Mouse (Mus musculus) hindbrain, embryonic 16.5 days (tissue): ENCODE data around the gene Tkt. TPM values are rescaled to one million over a fixed set of nuclear protein-coding genes. Genes with fewer than 3 reads are reported as not detected.

Source experiments
- ATAC-seq: fragments of 200-750 bp; cut with Nextera tagmentation; 2 replicates; pipeline ENCODE4 v1.8.0; 2017; ENCODE audit warnings: moderate TSS enrichment, moderate library complexity
- H3K27ac ChIP-seq: fragments of 300-500 bp; sonication (generic); 2 replicates; pipeline ENCODE4 v1.5.1; 2014; ENCODE audit warnings: low read depth, mild to moderate bottlenecking, control low read depth, low read length, moderate library complexity
- H3K27me3 ChIP-seq: fragments of 300-500 bp; sonication (generic); replicated peaks from 2 replicates; pipeline ENCODE4 v1.6.1; 2014; ENCODE audit warnings: low read length; ENCODE audit not compliant: control insufficient read depth, insufficient read depth
- H3K36me3 ChIP-seq: fragments of 300-500 bp; sonication (generic); 2 replicates; pipeline ENCODE4 v1.6.1; 2014; ENCODE audit warnings: mild to moderate bottlenecking, low read length, moderate library complexity, mixed read lengths; ENCODE audit not compliant: control insufficient read depth, insufficient read depth
- H3K4me1 ChIP-seq: fragments of 300-500 bp; sonication (generic); 2 replicates; pipeline ENCODE4 v1.6.1; 2014; ENCODE audit warnings: low read depth, low read length; ENCODE audit not compliant: control insufficient read depth, insufficient read depth
- H3K4me2 ChIP-seq: fragments of 300-500 bp; sonication (generic); 2 replicates; pipeline ENCODE4 v1.6.1; 2014; ENCODE audit warnings: mild to moderate bottlenecking, low read length, control low read depth, moderate library complexity
- H3K4me3 ChIP-seq: fragments of 300-500 bp; sonication (generic); 2 replicates; pipeline ENCODE4 v1.5.1; 2014; ENCODE audit warnings: mild to moderate bottlenecking, low read length, control low read depth, moderate library complexity
- H3K9ac ChIP-seq: fragments of 300-500 bp; sonication (generic); 2 replicates; pipeline ENCODE4 v1.6.1; 2014; ENCODE audit warnings: low read depth, mild to moderate bottlenecking, control low read depth, low read length, moderate library complexity
- H3K9me3 ChIP-seq: fragments of 300-500 bp; sonication (generic); 2 replicates; pipeline ENCODE4 v1.6.1; 2014; ENCODE audit warnings: mild to moderate bottlenecking, low read length, moderate library complexity; ENCODE audit not compliant: control insufficient read depth
- WGBS: fragments of 180-500 bp; shearing (Covaris S2); extraction: QIAGEN DNeasy Blood & Tissue Kit; methylation state at CpG from one replicate; pipeline ENCODE4 v1.1.7; 2014; 5-methylcytosine and 5-hydroxymethylcytosine counted together
- polyA plus RNA-seq: library from polyadenylated mRNA; unstranded; fragments of >200 nt; fragmentation: Nextera tagmentation; extraction: Ambion mirVana; gene quantifications from 2 replicates; pipeline ENCODE4 v1.2.1, GENCODE M21; 2015

Tkt gene
- polyA plus RNA-seq, 1 experiment from 2014 or later = 301 TPM

GRCm38 (mm10) chr14:30550232-30551070, 2.3 kb downstream of the Tkt start:
- peaks cover 35% of the 10 kb centered on the region for H3K4me1 ChIP-seq
- no peak for ATAC-seq
- no peaks in the 10 kb centered on the region for H3K9me3 ChIP-seq
- H3K27me3 ChIP-seq = no peaks in the 10 kb centered on the region
- WGBS = 34% methylated on average over 8 of the region's 8 CpGs
- no peaks in the 10 kb centered on the region for H3K36me3 ChIP-seq
- peak overlapping the region; percentile 97; the same call in 1 of the 2 replicates for H3K27ac ChIP-seq
- peak overlapping the region; percentile 89 for H3K4me3 ChIP-seq
- H3K4me2 ChIP-seq = peak overlapping the region; percentile 92
- peak overlapping the region; percentile 97 for H3K9ac ChIP-seq

GRCm38 (mm10) chr14:30551509-30551908, 3.4 kb downstream of the Tkt start:
- H3K4me1 ChIP-seq = peaks cover 35% of the 10 kb centered on the region
- peak overlapping the region; percentile 92 for H3K4me2 ChIP-seq
- H3K36me3 ChIP-seq = no peaks in the 10 kb centered on the region
- 57% methylated on average over 5 of the region's 5 CpGs for WGBS
- H3K9ac ChIP-seq = no peak overlapping the region
- H3K27ac ChIP-seq = no peak overlapping the region
- H3K4me3 ChIP-seq = peak overlapping the region; percentile 89
- no peaks in the 10 kb centered on the region for H3K27me3 ChIP-seq
- ATAC-seq = no peak
- H3K9me3 ChIP-seq = no peaks in the 10 kb centered on the region

DNA sequence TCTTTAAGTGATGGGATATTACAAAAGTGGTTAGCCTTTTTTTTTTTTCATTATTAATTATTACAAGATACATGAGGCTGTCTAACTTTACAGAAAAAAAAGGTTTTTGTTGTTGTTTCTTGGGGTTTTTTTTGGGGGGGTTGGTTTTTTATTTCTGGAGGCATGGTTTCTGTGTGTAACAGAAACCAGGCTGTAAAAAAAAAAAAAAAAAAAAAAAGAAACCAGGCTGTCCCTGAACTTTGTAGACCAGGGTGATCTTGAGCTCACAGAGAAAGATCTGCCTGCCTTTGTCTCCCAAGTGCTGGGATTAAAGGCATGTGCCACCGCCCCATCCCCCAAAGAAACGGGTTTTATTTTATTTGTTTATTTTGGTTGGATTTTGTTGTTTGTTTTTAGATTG, 3.8 kb downstream of the Tkt start:
- Histone ChIP-seq H3K9me3 (no peaks in the 10 kb centered on the region), H3K27me3 (no peaks in the 10 kb centered on the region), H3K4me3 (no peak overlapping the region), H3K27ac (no peak overlapping the region), H3K4me1 (peaks cover 35% of the 10 kb centered on the region), H3K9ac (no peak overlapping the region), H3K36me3 (no peaks in the 10 kb centered on the region), H3K4me2 (no peak overlapping the region; the same call in 1 of the 2 replicates)
- WGBS = 94% methylated on average over 2 of the region's 2 CpGs
- ATAC-seq = no peak

GRCm38 (mm10) chr14:30553185-30553584, 5.0 kb downstream of the Tkt start:
- peaks cover 2% of the 10 kb centered on the region; the same call in 1 of the 2 replicates for H3K36me3 ChIP-seq
- H3K9ac ChIP-seq = no peak overlapping the region
- H3K9me3 ChIP-seq = no peaks in the 10 kb centered on the region
- no peaks in the 10 kb centered on the region for H3K27me3 ChIP-seq
- WGBS = 89% methylated on average over 4 of the region's 4 CpGs
- no peak overlapping the region for H3K4me3 ChIP-seq
- H3K4me2 ChIP-seq = no peak overlapping the region
- H3K4me1 ChIP-seq = peaks cover 30% of the 10 kb centered on the region
- no peak overlapping the region for H3K27ac ChIP-seq
- no peak for ATAC-seq

DNA sequence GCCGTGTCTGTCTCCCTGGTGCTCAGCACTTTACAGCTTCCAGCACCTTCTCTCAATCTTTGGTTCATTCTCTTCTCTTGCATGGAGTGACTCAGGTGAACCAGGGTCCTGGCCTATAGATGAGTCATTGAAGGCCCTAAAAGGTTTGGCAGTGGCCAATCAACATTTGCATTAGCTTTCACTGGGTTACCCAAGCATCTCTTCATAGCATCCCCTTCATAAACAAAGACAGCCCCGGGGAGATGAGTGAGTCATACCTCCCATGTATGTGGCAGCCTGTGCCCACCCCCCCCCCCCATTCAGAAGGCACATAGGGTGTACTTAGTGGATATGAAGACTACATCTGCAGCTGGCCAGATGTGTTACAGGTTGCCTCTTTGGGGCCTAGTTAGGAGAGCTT, 8.5 kb downstream of the Tkt start:
- Histone ChIP-seq H3K27ac (no peak overlapping the region), H3K4me3 (no peak overlapping the region), H3K4me1 (peaks cover 11% of the 10 kb centered on the region), H3K9ac (no peak overlapping the region), H3K27me3 (no peaks in the 10 kb centered on the region), H3K4me2 (no peak overlapping the region), H3K9me3 (no peaks in the 10 kb centered on the region), H3K36me3 (peaks cover 25% of the 10 kb centered on the region)
- WGBS = 92% methylated on average over 2 of the region's 2 CpGs
- no peak for ATAC-seq

DNA sequence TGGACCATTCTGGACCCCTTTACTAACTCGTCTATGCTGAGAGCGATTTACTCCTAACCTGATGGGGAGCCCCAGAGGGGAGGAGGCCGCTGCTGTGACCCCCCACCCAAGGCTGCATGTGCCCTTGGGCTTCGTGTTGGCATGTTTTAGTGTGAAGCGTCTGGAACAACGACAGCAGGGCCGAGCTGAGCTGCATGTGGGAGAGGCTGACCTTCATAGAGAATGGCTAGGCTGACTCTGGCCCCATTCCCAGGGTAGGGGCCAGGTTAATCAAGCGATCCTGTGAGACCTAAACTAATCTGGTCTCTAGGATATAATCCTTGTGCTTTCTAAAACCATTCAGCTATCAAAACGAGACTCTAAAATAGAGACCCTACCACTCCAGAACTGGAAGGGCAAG, 9.6 kb downstream of the Tkt start:
- WGBS = 70% methylated on average over 9 of the region's 9 CpGs
- H3K4me2 ChIP-seq = no peak overlapping the region
- H3K36me3 ChIP-seq = peaks cover 25% of the 10 kb centered on the region

GRCm38 (mm10) chr14:30559321-30559850, 11.2 kb downstream of the Tkt start:
- peaks cover 5% of the 10 kb centered on the region for H3K4me1 ChIP-seq
- H3K4me3 ChIP-seq = no peak overlapping the region
- no peak overlapping the region for H3K9ac ChIP-seq
- H3K9me3 ChIP-seq = no peaks in the 10 kb centered on the region
- H3K27ac ChIP-seq = no peak overlapping the region
- peak; percentile 21; the same call in 1 of the 2 replicates for ATAC-seq
- no peaks in the 10 kb centered on the region for H3K27me3 ChIP-seq
- no peak overlapping the region for H3K4me2 ChIP-seq
- H3K36me3 ChIP-seq = peaks cover 25% of the 10 kb centered on the region
- WGBS = 82% methylated on average over 17 of the region's 17 CpGs

More for the DNA sequence above, 9.6 kb downstream of the Tkt start:
- no peak overlapping the region for H3K27ac ChIP-seq
- H3K4me3 ChIP-seq = no peak overlapping the region
- H3K9ac ChIP-seq = no peak overlapping the region
- H3K4me1 ChIP-seq = peaks cover 10% of the 10 kb centered on the region
- no peaks in the 10 kb centered on the region for H3K9me3 ChIP-seq
- H3K27me3 ChIP-seq = no peaks in the 10 kb centered on the region
- no peak for ATAC-seq

DNA sequence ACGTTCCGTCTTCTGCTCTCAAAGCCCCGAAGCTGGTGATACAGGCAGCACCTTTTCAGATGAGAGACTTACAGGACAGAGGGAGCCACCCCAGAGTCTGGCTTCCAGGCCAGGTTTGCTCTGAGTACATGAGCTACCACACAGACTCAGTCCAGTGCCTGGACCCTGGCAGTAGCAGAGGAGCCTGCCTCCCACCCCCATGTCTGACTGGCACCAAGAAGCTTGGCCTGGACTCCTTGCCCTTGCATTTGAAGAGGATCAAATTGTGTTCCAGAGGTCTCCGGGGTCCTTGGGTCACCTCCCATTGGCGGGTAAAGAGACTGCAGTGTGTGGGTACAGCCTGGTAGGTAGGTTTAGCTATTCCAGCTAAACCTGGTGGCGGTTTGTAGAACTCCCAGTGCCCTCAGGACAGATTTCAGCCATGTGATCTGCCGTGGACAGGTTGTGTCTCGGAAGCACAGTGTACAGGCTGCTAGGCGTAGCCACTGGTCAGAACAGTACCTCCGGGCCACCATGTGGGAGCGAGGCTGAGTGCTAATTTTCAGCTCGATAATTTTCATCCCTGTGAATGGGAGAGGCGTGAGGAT, 12.7 kb downstream of the Tkt start:
- no peak overlapping the region for H3K27ac ChIP-seq
- 86% methylated on average over 13 of the region's 13 CpGs for WGBS

More for the DNA sequence above, 12.7 kb downstream of the Tkt start:
- no peaks in the 10 kb centered on the region for H3K27me3 ChIP-seq
- ATAC-seq = 0 out of 2 replicates have a peak, but pooled peaks have one; percentile 21
- peaks cover 33% of the 10 kb centered on the region for H3K36me3 ChIP-seq
- H3K9ac ChIP-seq = no peak overlapping the region
- H3K4me2 ChIP-seq = no peak overlapping the region
- H3K4me1 ChIP-seq = peaks cover 5% of the 10 kb centered on the region
- no peaks in the 10 kb centered on the region for H3K9me3 ChIP-seq
- H3K4me3 ChIP-seq = no peak overlapping the region
